Mouse (Mus musculus) forebrain, embryonic 14.5 days (tissue): Measurements from ENCODE around the gene Eif5. TPM values are rescaled to one million over a fixed set of nuclear protein-coding genes. Genes with fewer than 3 reads are reported as not detected.
"Not testable (repeated sequence)": the region's sequence is repeated elsewhere in the genome, so short reads cannot be mapped to it uniquely, and the experiment has no call there.

Source experiments
- ATAC-seq: fragments of 200-750 bp; cut with Nextera tagmentation; 2 replicates; pipeline ENCODE4 v1.8.0; 2017; ENCODE audit warnings: mild to moderate bottlenecking, moderate library complexity
- DNase-seq: peaks from one replicate; pipeline ENCODE4 v3.0.0-alpha.2; 2015; ENCODE audit warnings: low spot score
- H3K27ac ChIP-seq: fragments of 300-500 bp; sonication (generic); 2 replicates; pipeline ENCODE4 v1.5.1; 2014; ENCODE audit warnings: low read depth, mild to moderate bottlenecking, control low read depth, low read length, moderate library complexity
- H3K27me3 ChIP-seq: fragments of 300-500 bp; sonication (generic); replicated peaks from 2 replicates; pipeline ENCODE4 v1.6.1; 2014; ENCODE audit warnings: low read length, control low read depth, mixed read lengths; ENCODE audit not compliant: control insufficient read depth, insufficient read depth
- H3K36me3 ChIP-seq: fragments of 300-500 bp; sonication (generic); 2 replicates; pipeline ENCODE4 v1.6.1; 2014; ENCODE audit warnings: low read length, control low read depth; ENCODE audit not compliant: control insufficient read depth, insufficient read depth
- H3K4me1 ChIP-seq: fragments of 300-500 bp; sonication (generic); 2 replicates; pipeline ENCODE4 v1.6.1; 2014; ENCODE audit warnings: antibody characterized with exemption, low read length, control low read depth; ENCODE audit not compliant: control insufficient read depth, insufficient read depth
- H3K4me2 ChIP-seq: fragments of 300-500 bp; sonication (generic); 2 replicates; pipeline ENCODE4 v1.6.1; 2014; ENCODE audit warnings: mild to moderate bottlenecking, control low read depth, low read length
- H3K4me3 ChIP-seq: fragments of 300-500 bp; sonication (generic); 2 replicates; pipeline ENCODE4 v1.5.1; 2014; ENCODE audit warnings: low read depth, low read length, control low read depth
- H3K9ac ChIP-seq: fragments of 300-500 bp; sonication (generic); 2 replicates; pipeline ENCODE4 v1.6.1; 2014; ENCODE audit warnings: mild to moderate bottlenecking, low read length, control low read depth, moderate library complexity
- H3K9me3 ChIP-seq: fragments of 300-500 bp; sonication (generic); replicated peaks from 2 replicates; pipeline ENCODE4 v1.6.1; 2016; ENCODE audit warnings: low read length, control low read depth, mixed read lengths; ENCODE audit not compliant: control insufficient read depth
- WGBS: fragments of 180-500 bp; shearing (Covaris S2); extraction: QIAGEN DNeasy Blood & Tissue Kit; methylation state at CpG from one replicate; pipeline ENCODE4 v1.1.7; 2014; 5-methylcytosine and 5-hydroxymethylcytosine counted together
- polyA plus RNA-seq: library from polyadenylated mRNA; unstranded; fragments of >200 nt; fragmentation: Nextera tagmentation; extraction: Ambion mirVana; gene quantifications from 2 replicates; pipeline ENCODE4 v1.2.1, GENCODE M21; 2014

Gene Eif5
- polyA plus RNA-seq, 1 experiment from 2014 or later, result 452 TPM

GRCm38 (mm10) chr12:111552342-111552741, 14.5 kb downstream of the Eif5 start:
- Histone ChIP-seq H3K4me1 (no peaks in the 10 kb centered on the region), H3K4me3 (no peak overlapping the region), H3K27ac (no peak overlapping the region), H3K9ac (no peak overlapping the region), H3K27me3 (no peaks in the 10 kb centered on the region), H3K36me3 (peaks cover 13% of the 10 kb centered on the region), H3K9me3 (no peaks in the 10 kb centered on the region), H3K4me2 (no peak overlapping the region)
- WGBS, result 60% methylated on average over 8 of the region's 8 CpGs
- ATAC-seq, result no peak
- no peak for DNase-seq

- Histone ChIP-seq H3K36me3 (no peaks in the 10 kb centered on the region), H3K4me2 (no peak overlapping the region), H3K27ac (no peak overlapping the region), H3K4me3 (no peak overlapping the region), H3K9me3 (no peaks in the 10 kb centered on the region), H3K4me1 (no peaks in the 10 kb centered on the region), H3K27me3 (no peaks in the 10 kb centered on the region), H3K9ac (no peak overlapping the region)
- DNase-seq (no peak), ATAC-seq (no peak)
- 76% methylated on average over 4 of the region's 4 CpGs for WGBS
Observed at GRCm38 (mm10) chr12:111555357-111555756, 17.5 kb downstream of the Eif5 start.

GRCm38 (mm10) chr12:111555893-111556292, 18.1 kb downstream of the Eif5 start:
- H3K9ac ChIP-seq, DNase-seq, H3K4me1 ChIP-seq, ATAC-seq, H3K27me3 ChIP-seq, H3K36me3 ChIP-seq, H3K9me3 ChIP-seq, H3K27ac ChIP-seq, H3K4me2 ChIP-seq, H3K4me3 ChIP-seq: not testable (repeated sequence)
- 77% methylated on average over 5 of the region's 5 CpGs for WGBS

- H3K9ac ChIP-seq, result no peak overlapping the region
- no peaks in the 10 kb centered on the region for H3K9me3 ChIP-seq
- H3K36me3 ChIP-seq, result no peaks in the 10 kb centered on the region
- no peak overlapping the region for H3K27ac ChIP-seq
- DNase-seq (no peak), ATAC-seq (no peak)
- H3K4me3 ChIP-seq, result no peak overlapping the region
- H3K27me3 ChIP-seq, result no peaks in the 10 kb centered on the region
- H3K4me2 ChIP-seq, result no peak overlapping the region
- no peaks in the 10 kb centered on the region for H3K4me1 ChIP-seq
- 81% methylated on average over 6 of the region's 6 CpGs for WGBS
Observed at GRCm38 (mm10) chr12:111557538-111557937, 19.7 kb downstream of the Eif5 start.

- H3K4me1 ChIP-seq, result no peaks in the 10 kb centered on the region
- ATAC-seq, result no peak
- H3K27me3 ChIP-seq, result no peaks in the 10 kb centered on the region
- DNase-seq, result no peak
- no peaks in the 10 kb centered on the region for H3K36me3 ChIP-seq
- H3K9me3 ChIP-seq, result no peaks in the 10 kb centered on the region
- no peak overlapping the region for H3K27ac ChIP-seq
- H3K9ac ChIP-seq, result no peak overlapping the region
- no peak overlapping the region for H3K4me3 ChIP-seq
- 83% methylated on average over 2 of the region's 2 CpGs for WGBS
- H3K4me2 ChIP-seq, result no peak overlapping the region
Observed at GRCm38 (mm10) chr12:111558655-111559054, 20.8 kb downstream of the Eif5 start.

GRCm38 (mm10) chr12:111559647-111560258, 21.9 kb downstream of the Eif5 start:
- ATAC-seq, result 0 out of 2 replicates have a peak, but pooled peaks have one; percentile 15
- no peak overlapping the region for H3K4me3 ChIP-seq
- whole genome bisulfite sequencing, result 66% methylated on average over 18 of the region's 18 CpGs

GRCm38 (mm10) chr12:111560286-111560685, 22.5 kb downstream of the Eif5 start:
- 73% methylated on average over 5 of the region's 5 CpGs for WGBS
- no peak overlapping the region for H3K4me3 ChIP-seq
- H3K4me2 ChIP-seq, result no peak overlapping the region
- H3K9me3 ChIP-seq, result no peaks in the 10 kb centered on the region
- H3K4me1 ChIP-seq, result no peaks in the 10 kb centered on the region
- no peak overlapping the region for H3K9ac ChIP-seq
- H3K27me3 ChIP-seq, result no peaks in the 10 kb centered on the region
- ATAC-seq (no peak), DNase-seq (no peak)
- no peak overlapping the region for H3K27ac ChIP-seq
- H3K36me3 ChIP-seq, result no peaks in the 10 kb centered on the region

More at GRCm38 (mm10) chr12:111559647-111560258, 21.9 kb downstream of the Eif5 start:
- H3K27me3 ChIP-seq, result no peaks in the 10 kb centered on the region
- no peak overlapping the region for H3K9ac ChIP-seq
- H3K9me3 ChIP-seq, result no peaks in the 10 kb centered on the region
- H3K27ac ChIP-seq, result no peak overlapping the region
- peak; percentile 49 for DNase-seq
- H3K4me1 ChIP-seq, result no peaks in the 10 kb centered on the region
- no peaks in the 10 kb centered on the region for H3K36me3 ChIP-seq
- no peak overlapping the region for H3K4me2 ChIP-seq

- Histone ChIP-seq H3K4me2 (no peak overlapping the region), H3K4me3 (no peak overlapping the region), H3K9me3 (no peaks in the 10 kb centered on the region), H3K9ac (no peak overlapping the region), H3K27ac (no peak overlapping the region), H3K4me1 (no peaks in the 10 kb centered on the region), H3K27me3 (no peaks in the 10 kb centered on the region), H3K36me3 (no peaks in the 10 kb centered on the region)
- WGBS, result 49% methylated on average over 4 of the region's 4 CpGs
- ATAC-seq (no peak), DNase-seq (no peak)
Observed at GRCm38 (mm10) chr12:111562276-111562814, 24.5 kb downstream of the Eif5 start.

- Histone ChIP-seq H3K36me3 (no peaks in the 10 kb centered on the region), H3K27me3 (no peaks in the 10 kb centered on the region), H3K27ac (no peak overlapping the region), H3K4me2 (no peak overlapping the region), H3K9me3 (no peaks in the 10 kb centered on the region), H3K4me3 (no peak overlapping the region), H3K4me1 (no peaks in the 10 kb centered on the region), H3K9ac (no peak overlapping the region)
- ATAC-seq (no peak), DNase-seq (no peak)
- 38% methylated on average over 5 of the region's 5 CpGs for WGBS
Observed at GRCm38 (mm10) chr12:111563076-111563629, 25.3 kb downstream of the Eif5 start.
